Mouse (Mus musculus) 3134 (cell line): ENCODE measurements around the gene Tmprss3.

Experiments used
- DNase-seq: peaks from one replicate; pipeline ENCODE4 v3.0.0-alpha.2; 2011; ENCODE audit warnings: low spot score; ENCODE audit not compliant: insufficient read length; ENCODE audit errors: extremely low read depth

The Tmprss3 gene

GRCm38 (mm10) chr17:31142116-31142515 lies 56.7 kb downstream of the Tmprss3 start:
- DNase-seq, result no peak

GRCm38 (mm10) chr17:31138398-31138797 lies 60.4 kb downstream of the Tmprss3 start:
- DNase-seq, result no peak

GRCm38 (mm10) chr17:31136821-31137220 lies 62.0 kb downstream of the Tmprss3 start:
- no peak for DNase-seq

GRCm38 (mm10) chr17:31136291-31136690 lies 62.5 kb downstream of the Tmprss3 start:
- no peak for DNase-seq

- DNase-seq, result no peak
Measured at GRCm38 (mm10) chr17:31134913-31135312, 63.9 kb downstream of the Tmprss3 start.

GRCm38 (mm10) chr17:31133776-31134175 lies 65.0 kb downstream of the Tmprss3 start:
- DNase-seq, result no peak

GRCm38 (mm10) chr17:31131269-31131821 lies 67.4 kb downstream of the Tmprss3 start:
- DNase-seq, result no peak

- DNase-seq, result no peak
Measured at GRCm38 (mm10) chr17:31129452-31129851, 69.3 kb downstream of the Tmprss3 start, which contains the start of gene Tff3. Gene Tff3, minus strand, starts transcription at chr17:31129646.
